Mouse (Mus musculus) B cell, adult 62 days (primary cell): Measurements from ENCODE around the gene Cxcr2. TPM values are rescaled to one million over a fixed set of nuclear protein-coding genes. Genes with fewer than 3 reads are reported as not detected.

ENCODE experiments used
- total RNA-seq: library from RNA; stranded (reverse); gene quantifications from 4 replicates; pipeline ENCODE4 v1.2.4, GENCODE M21; 2023

Cxcr2 gene
- total RNA-seq: 0.26 to 0.43 TPM (median 0.30 TPM) in 3 of 4 replicates, not detected in the other

GRCm38 (mm10) chr1:74153461-74154184 lies at the start of gene Cxcr2:
Cxcr2 (plus strand) TSS chr1:74153989.

GRCm38 (mm10) chr1:74124021-74124981 lies 29.5 kb upstream of the Cxcr2 start, which contains the start of gene Tns1:
Tns1 (minus strand) TSS chr1:74124449.

GRCm38 (mm10) chr1:74124991-74125552 lies 28.7 kb upstream of the Cxcr2 start, which contains the start of gene Rufy4:
Rufy4 (plus strand) TSS chr1:74125541.

GRCm38 (mm10) chr1:74194445-74194844 lies 40.7 kb downstream of the Cxcr2 start, which contains the start of gene Cxcr1:
Cxcr1 (minus strand) TSS chr1:74194631.

Other genes with a start within 250 kb of the Cxcr2 start
- 2.5 to 7.8 TPM (median 4.2 TPM) in 4 replicates for gene Tns1, start 29.5 kb upstream of the Cxcr2 start, total RNA-seq
- not detected in 4 replicates for gene Rufy4, start 28.4 kb upstream of the Cxcr2 start, total RNA-seq
- gene Cxcr1, start 40.6 kb downstream of the Cxcr2 start, total RNA-seq: not detected in 4 replicates
- gene Arpc2, start 82.1 kb downstream of the Cxcr2 start, total RNA-seq: 386 to 409 TPM (median 404 TPM) in 4 replicates
- 0.94 to 2.0 TPM (median 1.3 TPM) in 4 replicates for gene Gpbar1, start 124.6 kb downstream of the Cxcr2 start, total RNA-seq
- gene Aamp, start 130.7 kb downstream of the Cxcr2 start, total RNA-seq: 105 to 116 TPM (median 114 TPM) in 4 replicates
- gene Pnkd, start 130.9 kb downstream of the Cxcr2 start, total RNA-seq: 15.5 to 22.6 TPM (median 17.5 TPM) in 4 replicates
- 2.3 to 5.0 TPM (median 3.9 TPM) in 4 replicates for gene Tmbim1, start 151.6 kb downstream of the Cxcr2 start, total RNA-seq
- not detected in 4 replicates for gene Catip, start 208.1 kb downstream of the Cxcr2 start, total RNA-seq
- 2.9 to 8.0 TPM (median 4.2 TPM) in 4 replicates for gene Slc11a1, start 221.2 kb downstream of the Cxcr2 start, total RNA-seq
- 106 to 122 TPM (median 113 TPM) in 4 replicates for gene Ctdsp1, start 237.5 kb downstream of the Cxcr2 start, total RNA-seq